Mouse (Mus musculus) megakaryocyte progenitor cell, adult 5-6 weeks (primary cell): ENCODE measurements at regions not wholly inside any gene's neighbourhood (a gene's known extent, or its start where the extent isn't known, plus 50 kb on each side); places are given as distances from the start of the nearest gene placed in this dataset.
"Not testable (repeated sequence)": the region's sequence is repeated elsewhere in the genome, so short reads cannot be mapped to it uniquely, and the experiment has no call there.

ENCODE experiments used
- ATAC-seq: replicated peaks from 2 replicates; pipeline ENCODE4 v1.8.0; 2016; ENCODE audit warnings: mild to moderate bottlenecking, moderate TSS enrichment, inconsistent platforms; ENCODE audit not compliant: poor library complexity

DNA sequence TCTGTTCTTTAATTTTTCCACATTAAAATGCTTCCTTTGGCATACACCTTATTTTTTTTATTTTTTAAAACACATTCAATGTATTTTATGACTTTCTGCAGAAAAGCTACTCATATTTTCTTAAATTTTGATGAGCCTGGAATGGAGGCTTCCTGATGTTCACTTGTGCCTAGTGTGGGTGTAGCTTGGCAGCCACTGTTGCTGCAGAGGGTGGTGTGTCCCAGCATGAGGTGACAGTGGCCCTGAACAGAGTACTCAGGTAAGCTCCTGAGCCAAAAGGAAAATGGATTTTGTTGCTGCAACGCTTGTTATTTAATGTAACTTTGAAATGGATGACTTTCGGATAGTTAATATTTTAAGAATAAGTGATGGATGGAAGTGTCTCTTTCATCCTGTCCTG, 170.6 kb downstream of the Eipr1 start:
- ATAC-seq: no peak

DNA sequence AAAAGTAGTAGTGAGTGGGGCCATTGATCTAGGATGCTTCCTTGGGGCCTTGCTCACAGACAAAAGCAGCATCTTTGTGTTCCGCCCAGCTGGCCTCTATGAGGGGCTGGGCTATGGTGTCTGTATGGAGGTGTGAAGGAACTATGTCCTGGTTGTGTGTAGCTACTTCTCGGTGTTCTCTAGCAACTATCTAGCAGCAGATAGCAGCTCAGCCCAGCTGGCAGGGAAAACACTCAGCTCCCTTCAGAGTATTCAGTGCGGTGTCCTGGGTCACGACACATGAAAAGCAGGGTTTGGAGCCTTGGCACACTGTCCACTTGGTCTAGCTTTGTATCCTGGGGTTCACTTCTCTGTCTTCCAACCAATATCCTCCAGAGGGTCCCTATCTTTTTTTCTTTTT, 173.6 kb downstream of the Eipr1 start:
- ATAC-seq: no peak

DNA sequence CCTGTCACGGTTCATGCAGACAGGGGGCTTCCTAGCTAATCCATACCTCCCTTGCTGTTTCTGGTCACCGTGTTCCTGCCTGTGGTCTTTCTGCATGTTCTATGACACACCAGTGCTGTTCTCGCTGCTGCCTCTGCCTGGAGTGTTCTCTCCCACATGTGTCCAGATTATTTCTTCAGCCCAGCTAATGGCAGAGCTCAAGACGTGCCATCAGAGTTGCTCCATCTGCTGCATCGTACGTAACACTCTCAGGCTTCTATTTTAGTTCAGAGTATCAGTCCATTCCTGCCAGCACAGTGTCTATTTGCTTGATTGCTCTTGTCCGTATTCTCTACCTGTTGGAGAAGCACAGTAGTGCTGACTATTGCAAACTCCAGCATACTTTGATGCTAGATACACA, 188.3 kb downstream of the Eipr1 start:
- no peak for ATAC-seq

DNA sequence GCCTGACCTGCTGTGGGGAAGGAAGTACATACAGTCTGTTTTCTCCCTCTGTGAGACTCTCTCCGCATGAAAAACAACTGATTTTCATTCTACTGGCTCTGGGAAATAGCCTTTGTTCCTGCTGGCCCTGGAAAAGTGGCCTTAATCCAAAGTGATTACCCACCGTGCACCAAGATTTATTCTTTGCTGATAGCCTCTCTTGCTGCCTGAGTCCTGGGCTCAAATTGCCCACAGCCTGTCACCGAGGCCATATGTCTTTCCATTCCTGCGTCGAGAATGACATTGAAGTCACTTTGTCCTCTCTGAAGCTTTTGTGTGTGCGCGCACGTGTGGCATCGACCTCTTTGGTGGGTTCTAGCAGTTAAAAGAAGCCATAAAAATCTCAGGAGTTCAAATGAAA, 197.3 kb downstream of the Eipr1 start:
- ATAC-seq: no peak

DNA sequence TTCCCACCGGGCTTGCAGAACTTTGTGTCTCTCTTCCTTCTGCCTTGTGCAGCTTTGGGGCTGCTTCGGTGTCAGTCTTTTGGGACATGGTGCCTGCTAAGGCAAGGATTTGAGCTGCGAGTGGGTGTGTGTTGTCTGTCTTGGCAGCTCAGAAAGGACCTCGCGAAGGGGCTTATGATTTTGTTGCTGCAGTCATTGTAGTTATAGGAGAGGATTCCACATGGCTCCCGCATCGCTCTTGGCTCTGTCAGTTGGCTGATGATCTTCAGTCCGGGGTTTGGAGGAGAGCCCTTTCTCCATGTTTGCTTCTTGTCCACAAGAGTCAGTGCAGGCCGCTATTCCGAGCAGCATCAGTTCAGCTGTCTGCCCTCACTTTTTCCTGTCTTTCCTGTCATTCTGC, 197.7 kb downstream of the Eipr1 start:
- ATAC-seq: no peak

DNA sequence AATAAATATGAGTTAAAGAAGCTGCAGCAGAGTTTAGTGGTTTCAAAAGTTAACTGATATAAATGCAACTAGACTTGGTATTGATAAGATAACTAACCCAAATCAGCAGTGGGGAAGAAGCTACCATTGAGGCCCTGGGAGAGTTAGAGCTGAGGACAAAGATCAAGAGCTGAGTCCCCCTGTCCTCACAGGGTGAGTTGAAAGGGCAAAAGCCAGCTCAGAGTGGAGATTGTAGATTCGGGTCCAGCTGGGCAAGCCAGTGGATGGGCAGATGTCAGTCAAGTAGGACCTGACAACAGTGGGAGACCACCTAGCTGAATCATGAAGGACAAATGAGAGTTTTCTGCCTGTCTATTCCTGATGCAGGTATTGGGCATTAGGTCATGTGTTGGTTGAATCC, 205.6 kb downstream of the Eipr1 start:
- no peak for ATAC-seq

DNA sequence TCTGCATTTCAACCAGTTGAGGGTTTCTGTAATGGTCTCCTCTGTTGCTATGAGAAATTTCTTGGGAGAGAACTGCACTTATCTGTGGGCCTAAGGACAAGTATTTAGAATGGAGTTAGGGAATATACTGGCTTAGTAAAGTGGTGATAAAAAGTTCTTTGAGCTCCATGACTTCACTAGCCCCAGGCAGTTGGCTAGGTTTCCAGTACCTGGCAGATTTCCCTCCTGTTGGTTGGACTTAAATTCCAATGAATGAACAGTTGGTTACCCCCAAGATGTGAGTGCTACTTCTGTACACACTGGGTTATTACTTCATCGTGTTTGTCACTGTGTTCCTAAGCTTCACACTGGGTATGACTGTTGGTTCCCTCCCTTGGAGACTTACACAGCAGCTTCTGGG, 207.1 kb downstream of the Eipr1 start:
- ATAC-seq: no peak

DNA sequence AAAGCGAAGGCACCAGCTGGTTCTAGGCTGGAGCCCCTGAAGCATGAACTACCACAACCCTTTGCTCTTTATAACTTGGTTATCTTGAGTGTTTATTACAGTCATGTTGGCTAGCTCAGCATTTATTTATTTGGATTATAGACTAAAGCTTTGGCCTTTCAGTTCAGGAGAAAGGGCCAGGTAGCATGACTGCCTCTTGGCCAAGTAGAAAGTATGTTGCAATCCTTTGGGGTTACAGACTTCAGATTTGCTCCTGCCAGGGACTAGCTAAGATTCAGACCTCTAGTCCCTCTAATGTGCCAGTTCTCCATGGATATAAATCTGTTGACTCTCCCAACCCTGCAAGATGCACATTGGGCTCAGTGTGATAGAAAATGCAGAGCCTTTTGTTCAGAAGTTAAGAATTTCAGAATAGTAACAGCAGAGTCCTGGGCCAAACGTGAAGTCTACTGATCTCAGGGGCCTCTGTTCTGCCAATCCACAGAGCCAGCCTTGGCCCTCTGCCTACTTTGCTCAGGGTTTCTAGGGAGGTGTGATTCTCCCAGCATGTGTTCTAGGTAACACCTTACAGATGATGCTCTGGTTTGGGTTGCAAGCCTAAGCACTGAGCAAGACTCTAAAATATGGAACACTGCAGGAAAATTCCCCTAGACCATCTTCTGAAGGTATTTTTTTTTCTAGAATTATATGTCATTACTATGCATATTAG, 218.2 kb downstream of the Eipr1 start:
- ATAC-seq: no peak

DNA sequence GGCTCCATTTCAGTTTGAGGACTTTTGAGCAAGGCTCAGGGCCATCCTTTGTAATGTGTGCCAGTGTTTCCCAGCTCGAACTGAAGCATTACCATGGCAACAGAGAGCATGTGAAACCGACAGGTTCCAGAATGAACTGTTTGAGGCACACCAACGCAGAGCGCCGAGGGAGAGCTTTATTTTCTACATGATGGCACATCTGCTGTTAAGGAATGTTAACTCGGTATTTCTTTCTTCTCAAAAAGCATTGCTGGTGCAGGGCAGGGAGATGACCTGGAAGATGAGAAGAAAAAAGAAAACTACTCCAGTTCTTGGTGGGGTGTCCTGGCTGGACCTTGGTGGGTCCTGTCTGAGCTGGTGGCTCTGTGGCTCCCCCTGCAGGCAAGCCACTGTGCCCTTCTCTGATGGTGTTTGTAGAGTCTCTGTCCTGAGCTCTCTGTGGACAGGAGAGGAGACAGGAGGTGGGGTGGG, 223.0 kb downstream of the Eipr1 start:
- ATAC-seq: no peak

DNA sequence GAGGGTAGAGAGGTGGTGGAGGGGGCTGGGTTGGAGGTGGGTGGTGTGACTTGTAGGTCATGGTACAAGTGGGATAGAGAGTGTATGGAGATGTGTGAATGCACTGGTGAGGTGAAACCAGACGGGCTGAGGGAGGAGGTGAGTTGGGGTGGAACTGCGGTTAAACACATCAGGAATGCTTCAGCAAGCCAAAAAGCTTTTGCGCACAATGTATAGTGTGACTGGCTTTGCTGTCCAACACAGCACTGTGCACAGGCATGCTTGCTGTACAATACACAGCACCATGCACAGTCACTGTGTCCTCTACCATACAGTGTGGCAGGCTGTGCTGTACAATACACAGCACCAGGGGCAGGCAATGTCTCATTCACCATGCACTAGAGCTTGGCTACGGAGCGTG, 223.6 kb downstream of the Eipr1 start:
- no peak for ATAC-seq

DNA sequence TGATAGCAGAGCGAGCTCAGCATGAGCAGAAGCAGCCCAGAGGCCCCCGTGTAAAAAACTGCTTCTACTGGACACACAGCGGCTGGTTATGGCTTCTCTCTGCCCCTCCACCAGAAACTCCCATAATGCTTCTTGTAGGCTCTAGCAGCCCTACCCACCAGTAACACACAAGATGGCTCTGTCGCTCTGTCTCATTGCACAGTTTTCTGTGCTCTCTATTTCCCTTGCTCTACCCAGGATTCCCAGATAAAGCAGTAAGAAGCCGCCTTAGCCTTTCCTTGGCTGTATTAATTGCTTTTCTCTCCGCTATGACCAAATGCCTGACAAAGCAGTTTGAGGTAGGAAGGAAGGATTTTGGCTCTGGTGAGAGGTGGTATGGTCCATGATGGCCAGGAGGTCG, 228.1 kb downstream of the Eipr1 start:
- no peak for ATAC-seq

DNA sequence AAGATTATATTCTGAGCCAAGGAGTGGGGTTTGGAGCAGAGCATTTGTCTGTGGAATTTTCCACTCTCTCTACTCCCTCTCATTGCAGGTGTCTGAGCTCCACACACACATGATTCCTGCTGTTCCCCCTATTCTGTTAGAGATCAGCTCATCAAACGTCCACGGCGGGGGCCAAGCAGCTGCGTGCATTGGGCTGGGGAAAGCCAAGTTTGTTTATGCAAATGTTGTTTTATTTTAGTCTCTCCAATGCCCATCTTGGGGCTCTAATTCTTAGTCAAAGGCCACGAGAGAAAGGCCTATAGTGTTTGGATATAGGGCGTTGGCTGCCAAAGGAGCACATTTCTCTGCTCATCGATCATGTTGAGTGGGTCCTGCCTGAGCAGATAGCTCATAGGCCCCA, 234.6 kb downstream of the Eipr1 start:
- ATAC-seq: no peak

DNA sequence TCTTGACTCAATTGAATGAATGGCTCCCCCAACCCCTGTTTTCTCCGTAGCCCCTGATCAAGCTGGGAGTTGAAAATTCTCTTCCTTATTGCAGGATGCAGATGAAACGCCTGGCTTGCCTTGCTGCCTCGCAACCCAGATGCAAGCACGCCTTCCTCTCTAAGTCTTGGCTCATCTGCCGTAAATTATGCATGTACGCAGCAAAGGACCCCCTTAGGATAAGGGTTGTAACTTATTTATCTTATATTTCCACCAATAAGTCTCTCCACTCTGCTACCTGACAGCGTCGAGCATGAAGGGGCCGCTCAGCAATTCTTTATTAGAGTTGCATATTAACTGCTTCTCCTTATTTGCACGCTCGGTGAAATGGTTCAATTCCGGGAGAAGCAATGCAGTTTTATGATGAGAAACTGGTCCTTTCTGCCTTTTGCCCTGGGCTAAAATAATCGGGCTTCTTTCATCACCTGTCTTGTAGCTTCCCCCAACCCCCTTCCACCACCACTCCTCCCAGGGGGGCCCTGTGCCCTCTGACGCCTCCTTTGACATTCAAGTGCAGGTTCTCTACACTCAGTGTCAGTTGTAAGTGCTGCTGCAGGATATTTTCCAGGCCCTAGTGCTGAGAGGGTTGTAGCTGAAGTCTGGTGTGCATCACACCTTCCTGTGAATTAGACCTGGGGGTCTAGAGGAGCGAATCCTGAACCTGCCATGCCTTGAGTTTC, 246.0 kb downstream of the Eipr1 start:
- no peak for ATAC-seq

DNA sequence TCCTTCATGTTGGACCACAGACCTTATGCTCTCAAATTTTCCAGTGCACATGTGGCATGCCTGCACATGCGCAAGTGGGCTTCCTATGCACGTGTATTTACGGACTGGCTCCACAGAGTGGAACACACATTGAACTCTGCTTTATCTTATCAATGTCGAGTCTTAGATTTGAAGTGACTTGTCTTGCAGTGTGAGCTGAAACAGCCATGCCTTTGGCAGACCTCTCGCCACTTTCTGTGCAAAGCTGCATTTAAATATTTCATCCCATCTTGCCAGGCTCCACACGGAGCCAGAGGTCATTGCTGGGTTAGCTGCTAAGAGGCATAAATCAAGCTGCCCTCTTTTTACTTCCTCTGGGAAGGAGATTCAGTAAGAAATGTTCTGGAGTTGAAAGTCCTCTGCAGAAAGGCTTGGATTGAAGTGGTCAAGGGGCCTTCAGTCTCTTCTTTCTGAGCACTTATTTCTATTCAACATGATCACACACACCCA, 248.4 kb downstream of the Eipr1 start:
- ATAC-seq: no peak

DNA sequence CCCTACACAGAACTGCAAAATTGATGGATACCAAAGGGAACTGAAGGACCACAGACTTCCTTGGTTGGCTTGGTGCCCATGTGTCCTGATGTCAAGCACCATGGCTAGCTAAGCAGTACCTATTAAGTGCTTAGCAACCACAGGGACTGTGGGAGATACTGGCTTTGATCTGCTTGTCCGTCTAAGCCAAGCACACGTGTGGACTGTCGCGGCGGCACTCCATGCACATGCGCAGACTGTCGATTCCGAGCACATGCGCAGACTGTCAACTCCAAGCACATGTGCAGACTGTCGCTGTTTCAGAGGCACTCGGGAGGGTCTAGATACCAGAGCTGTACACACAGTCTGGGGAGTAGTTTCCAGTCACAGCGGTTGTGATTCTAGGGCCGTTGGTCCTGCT, 252.9 kb downstream of the Eipr1 start:
- ATAC-seq: no peak

DNA sequence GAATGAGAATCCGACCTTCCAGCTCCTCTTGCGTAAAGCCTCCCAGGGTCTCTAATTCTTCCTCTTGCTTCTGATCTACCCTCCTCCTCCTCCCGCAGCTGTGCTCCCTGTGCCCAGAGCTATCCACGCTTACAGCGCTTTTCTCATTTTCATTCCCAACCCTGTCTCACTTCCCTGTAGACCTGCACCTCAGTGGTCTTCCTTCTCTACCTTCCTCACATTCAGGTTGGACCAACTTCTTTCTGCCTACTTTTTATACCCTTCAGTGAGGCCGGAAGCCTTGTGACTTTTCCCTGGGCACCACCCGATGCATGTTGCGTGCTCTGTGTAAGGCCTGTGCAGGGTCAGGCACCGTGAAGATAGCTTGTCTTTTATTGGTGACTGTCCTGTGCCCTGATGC, 263.0 kb downstream of the Eipr1 start:
- no peak for ATAC-seq

DNA sequence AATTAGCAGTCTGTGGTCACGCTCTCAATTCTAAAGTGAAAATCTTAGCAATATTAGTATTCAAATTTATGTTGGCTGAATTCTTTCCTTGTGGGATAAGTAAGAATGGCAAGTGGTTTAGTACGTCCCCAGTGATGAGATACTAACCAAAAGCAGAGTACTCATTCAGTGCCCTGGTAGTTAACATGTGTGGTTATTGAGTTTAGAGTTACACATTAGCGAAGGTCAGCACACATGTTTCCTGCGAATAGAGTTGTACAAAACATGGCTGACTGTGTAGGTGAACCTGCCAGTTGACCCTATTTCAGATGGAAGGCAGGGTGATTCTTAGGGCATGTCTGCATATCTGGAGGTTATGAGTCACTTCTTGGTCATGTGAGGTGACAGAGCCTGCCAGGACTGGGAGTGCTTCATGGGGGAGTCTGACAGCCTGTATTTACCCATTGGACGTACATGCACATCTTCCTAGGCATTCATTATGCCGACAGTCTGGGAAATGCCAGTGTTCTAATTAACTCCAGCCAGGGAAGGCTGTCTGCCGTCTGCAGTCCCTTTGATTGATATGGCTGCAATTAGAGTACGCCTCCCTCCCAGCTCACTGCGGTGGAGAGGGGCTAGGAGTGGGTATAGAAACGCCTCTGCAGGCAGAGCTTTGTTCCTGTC, 263.7 kb downstream of the Eipr1 start:
- no peak for ATAC-seq

DNA sequence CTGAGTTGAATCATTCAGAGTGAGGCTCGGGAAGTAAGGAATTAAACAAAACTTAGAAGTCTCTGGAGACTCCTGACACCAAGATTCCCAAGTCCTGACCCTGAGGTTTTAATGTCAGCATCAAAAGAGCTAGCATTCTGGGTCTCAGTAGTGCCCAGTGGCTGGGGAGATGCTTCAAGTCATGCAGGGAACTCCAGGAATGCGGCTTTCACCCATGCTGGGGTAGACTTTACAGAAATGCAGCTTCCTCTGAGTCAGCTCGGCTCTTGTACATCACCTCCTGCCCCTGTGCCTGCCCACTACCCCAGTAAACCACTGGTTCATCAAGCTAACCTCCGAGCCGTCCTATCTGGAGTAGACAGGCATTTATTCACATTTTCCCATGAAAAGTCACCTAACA, 269.5 kb downstream of the Eipr1 start:
- ATAC-seq: no peak

DNA sequence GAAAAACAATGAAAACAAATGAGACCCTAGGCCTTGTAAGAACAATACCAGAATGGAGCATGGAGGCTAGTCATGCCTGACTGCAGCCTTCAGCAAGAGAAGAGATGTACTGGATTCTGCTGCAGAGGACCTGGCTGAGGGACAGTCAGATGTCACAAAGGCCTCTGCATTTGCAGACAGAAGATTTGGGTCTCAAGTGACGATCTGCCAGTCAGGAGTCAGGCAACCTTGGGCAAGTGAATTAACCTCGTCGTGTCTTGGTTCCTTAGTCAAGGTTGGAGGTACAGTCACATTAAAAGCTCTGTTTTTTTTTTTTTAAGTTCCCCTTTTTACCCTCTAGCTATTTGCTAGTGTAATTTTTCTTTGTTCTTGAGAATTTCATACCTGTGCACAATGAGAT, 276.6 kb downstream of the Eipr1 start:
- no peak for ATAC-seq

DNA sequence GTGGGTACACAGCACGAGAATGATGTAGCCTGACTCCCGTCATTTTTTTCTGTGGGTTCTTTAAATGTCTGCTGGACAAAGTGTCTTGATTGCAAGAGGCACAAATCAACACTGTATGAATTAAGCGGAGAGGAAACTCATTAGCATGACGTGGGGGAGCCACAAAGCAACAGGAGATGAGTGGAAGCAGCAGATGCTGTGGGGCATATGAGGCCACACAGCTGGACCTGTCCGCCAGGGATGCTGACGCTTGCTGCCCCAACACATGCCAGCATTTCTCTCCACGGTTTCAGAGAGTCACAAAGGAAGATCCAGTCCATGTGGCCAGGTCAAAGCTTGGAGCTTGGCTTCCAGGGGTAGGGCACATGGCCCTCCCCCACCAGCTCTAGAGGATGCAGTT, 277.9 kb downstream of the Eipr1 start:
- no peak for ATAC-seq

DNA sequence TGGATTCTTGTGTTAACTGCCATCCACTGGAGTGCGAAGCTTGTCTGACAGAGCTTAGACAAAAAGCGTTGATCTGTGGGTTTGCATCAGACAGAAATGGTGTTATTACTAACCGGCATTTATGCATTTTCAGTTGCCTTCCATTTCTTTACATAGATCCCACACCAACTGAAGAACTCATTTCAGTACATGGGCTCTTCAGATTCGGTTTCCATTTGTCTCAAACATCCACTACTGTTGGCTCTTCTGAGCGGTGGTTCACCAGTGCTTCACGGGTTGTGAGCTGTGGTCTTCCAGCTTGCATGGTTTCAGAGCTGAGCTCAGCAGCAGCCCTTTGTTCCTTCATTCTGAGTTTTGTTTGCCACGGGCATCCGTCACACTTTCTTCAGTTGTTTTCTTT, 294.4 kb downstream of the Eipr1 start:
- ATAC-seq: no peak

DNA sequence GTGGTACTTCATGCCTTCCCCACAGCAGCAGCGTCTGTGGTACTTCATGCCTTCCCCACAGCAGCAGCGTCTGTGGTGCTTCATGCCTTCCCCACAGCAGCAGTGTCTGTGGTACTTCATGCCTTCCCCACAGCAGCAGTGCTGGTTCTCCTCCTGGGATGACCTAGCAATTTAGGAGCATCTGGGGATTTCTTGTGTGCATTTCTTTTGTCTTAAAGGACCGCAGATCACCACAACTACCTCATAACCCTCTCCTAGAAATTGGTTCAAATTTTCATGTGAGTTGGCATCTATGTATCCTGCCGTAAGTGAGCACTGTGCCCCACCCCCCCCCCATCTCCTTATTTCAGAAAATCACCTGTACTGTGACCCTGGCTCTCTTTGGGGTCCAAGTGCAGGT, 297.0 kb downstream of the Eipr1 start:
- ATAC-seq: not testable (repeated sequence)
